Mouse (Mus musculus) cerebellum, postnatal 4 days (tissue): ENCODE measurements around the gene Reep3.

ENCODE experiments used
- DNase-seq, 2 experiments: peaks; one replicate each; pipeline ENCODE4 v3.0.0; 2022; ENCODE audit warnings: low spot score in 2 of 2, mixed read lengths in 1 of 2

The Reep3 gene

GRCm38 (mm10) chr10:67083446-67084166 lies 13.1 kb downstream of the Reep3 start:
- no peak for DNase-seq

GRCm38 (mm10) chr10:67082531-67082930 lies 14.2 kb downstream of the Reep3 start:
- no peak for DNase-seq

- no peak for DNase-seq
Measured at GRCm38 (mm10) chr10:67081206-67082007, 15.3 kb downstream of the Reep3 start.

- DNase-seq: no peak
Measured at GRCm38 (mm10) chr10:67079030-67079429, 17.7 kb downstream of the Reep3 start.

- peak in 1 of 2 experiments; percentile 51 for DNase-seq
Measured at GRCm38 (mm10) chr10:67075931-67076878, 20.5 kb downstream of the Reep3 start.

- no peak for DNase-seq
Measured at GRCm38 (mm10) chr10:67073577-67073976, 23.2 kb downstream of the Reep3 start.

- no peak for DNase-seq
Measured at GRCm38 (mm10) chr10:67072600-67072999, 24.1 kb downstream of the Reep3 start.

GRCm38 (mm10) chr10:67071884-67072283 lies 24.9 kb downstream of the Reep3 start:
- no peak for DNase-seq

GRCm38 (mm10) chr10:67071389-67071788 lies 25.4 kb downstream of the Reep3 start:
- no peak for DNase-seq

- DNase-seq: no peak
Measured at GRCm38 (mm10) chr10:67069013-67069412, 27.7 kb downstream of the Reep3 start.

GRCm38 (mm10) chr10:67066421-67066820 lies 30.3 kb downstream of the Reep3 start:
- DNase-seq: peak in 1 of 2 experiments; percentile 48

GRCm38 (mm10) chr10:67065927-67066326 lies 30.8 kb downstream of the Reep3 start:
- no peak for DNase-seq

GRCm38 (mm10) chr10:67065277-67065887 lies 31.4 kb downstream of the Reep3 start:
- DNase-seq: no peak

- no peak for DNase-seq
Measured at GRCm38 (mm10) chr10:67061823-67062222, 34.9 kb downstream of the Reep3 start.

- DNase-seq: peak in 1 of 2 experiments; percentile 38
Measured at GRCm38 (mm10) chr10:67061367-67061801, 35.4 kb downstream of the Reep3 start.

- DNase-seq: no peak
Measured at GRCm38 (mm10) chr10:67058702-67059101, 38.0 kb downstream of the Reep3 start.

- peak in 1 of 2 experiments; percentile 64 for DNase-seq
Measured at GRCm38 (mm10) chr10:67058297-67058696, 38.4 kb downstream of the Reep3 start.

- DNase-seq: no peak
Measured at GRCm38 (mm10) chr10:67057696-67058095, 39.0 kb downstream of the Reep3 start.

GRCm38 (mm10) chr10:67057208-67057607 lies 39.5 kb downstream of the Reep3 start:
- no peak for DNase-seq

- no peak for DNase-seq
Measured at GRCm38 (mm10) chr10:67055867-67056856, 40.6 kb downstream of the Reep3 start.
